Mouse (Mus musculus) gastrocnemius, adult 2 months (tissue): ENCODE measurements around the gene Them7. TPM values are rescaled to one million over a fixed set of nuclear protein-coding genes. Genes with fewer than 3 reads are reported as not detected.
A peak's percentile ranks its signal among the peaks of the same experiment; 100 is the strongest.

Experiments used
- DNase-seq: peaks from one replicate; pipeline ENCODE4 v3.0.0; 2022
- H3K27ac ChIP-seq: fragments of 200-600 bp; 2 replicates; pipeline ENCODE4 v1.8.1; 2022; ENCODE audit warnings: mild to moderate bottlenecking
- H3K4me3 ChIP-seq: fragments of 200-600 bp; 2 replicates; pipeline ENCODE4 v1.8.1; 2022; ENCODE audit warnings: mild to moderate bottlenecking, moderate library complexity
- CTCF ChIP-seq: fragments of 200-600 bp; IDR thresholded peaks from 2 replicates; pipeline ENCODE4 v1.8.1; 2022; ENCODE audit warnings: antibody characterized with exemption, mild to moderate bottlenecking, moderate library complexity
- intact Hi-C: fragments of 180-260 bp; cut with DNase I; formaldehyde crosslinking; loops from one replicate; pipeline ENCODE4 v1.15.1; 2025
- long read RNA-seq, 2 experiments: library from polyadenylated mRNA; stranded (forward); transcript quantifications; one replicate each; pipeline ENCODE4 v2.0.0; 2021
- total RNA-seq, 2 experiments: library from RNA; stranded (reverse); gene quantifications; 2 replicates each; pipeline ENCODE4 v1.2.3; 2021

Gene Them7
- total RNA-seq = under 1 TPM in 1 of 2 experiments, not detected in 1; 0.22 TPM
- long read RNA-seq, experiment 1 = 0 reads
- long read RNA-seq, experiment 2 = 0 reads

DNA sequence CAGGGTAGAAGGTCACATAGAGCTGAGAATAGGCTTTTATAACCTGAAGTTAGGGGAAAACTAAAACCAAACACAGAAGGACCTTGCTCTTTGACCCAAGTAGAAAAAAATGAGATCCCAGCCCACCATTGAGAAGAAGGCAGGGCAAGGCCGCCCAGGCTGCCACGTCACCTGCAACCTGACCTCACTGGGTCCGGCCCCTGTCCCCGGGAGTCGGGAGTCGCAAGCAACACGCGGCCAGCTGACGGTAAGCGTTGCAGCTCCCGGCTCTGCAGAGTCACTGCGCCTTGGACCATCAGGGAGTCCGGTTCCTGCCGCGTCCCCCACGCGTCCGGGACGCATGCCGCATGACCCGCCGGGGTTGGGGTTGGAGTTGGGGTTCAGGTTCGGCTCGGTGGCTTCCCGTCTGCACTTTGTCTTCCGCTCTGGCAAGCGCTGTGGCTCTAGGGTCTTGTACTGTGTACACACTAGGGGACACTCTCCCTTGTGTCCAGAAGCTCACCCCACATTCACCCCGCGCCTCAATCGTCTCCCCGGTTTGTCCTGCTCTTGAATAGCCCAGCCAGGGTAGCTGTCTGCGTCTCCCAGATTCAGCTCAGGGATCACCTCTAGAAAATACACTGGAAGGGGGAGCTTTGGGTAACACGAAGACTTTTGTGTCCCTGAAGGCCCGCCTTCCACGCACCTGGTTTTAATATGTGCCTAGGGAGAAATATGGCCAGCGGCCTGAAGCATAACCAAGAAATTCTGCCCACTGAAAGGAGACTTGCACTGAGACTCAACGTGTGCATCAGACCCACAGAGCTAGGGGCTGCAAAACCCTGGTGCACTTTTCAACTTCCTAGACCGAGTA lies at the start of gene Them7:
Gene Them7 (plus strand): TSS at position 187 of the 853 bp plus-strand sequence.
- intact Hi-C loops = no loop called here
- peak; percentile 23 for DNase-seq
- Histone ChIP-seq H3K4me3 (peak within 1 kb of the TSS; percentile 58), H3K27ac (no peak within 1 kb of the TSS)
- TF ChIP-seq CTCF = no peak

DNA sequence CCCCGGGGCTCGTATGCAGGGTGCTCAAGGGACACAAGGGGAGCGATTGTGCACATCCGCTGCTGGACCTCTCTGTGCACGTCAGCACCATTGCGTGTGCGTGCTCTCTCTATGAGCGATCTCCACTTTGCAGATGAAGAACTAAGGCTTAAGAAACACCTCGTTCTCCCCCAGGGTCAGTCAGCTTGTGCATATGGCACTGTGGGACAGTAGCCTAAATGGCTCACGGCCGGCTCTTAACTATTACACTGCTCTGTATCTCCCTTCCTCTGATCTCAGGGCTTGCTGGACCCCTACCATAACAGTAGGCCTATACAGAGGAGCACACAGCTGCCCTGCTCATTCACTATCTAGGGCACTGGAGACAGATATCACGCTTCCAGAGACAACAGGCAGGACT lies 45.2 kb upstream of the Them7 start:
- no peak for TF ChIP-seq CTCF
- intact Hi-C loops = no loop called here
- no peak for DNase-seq
- H3K27ac ChIP-seq = no peak overlapping the region
- no peak overlapping the region for H3K4me3 ChIP-seq

DNA sequence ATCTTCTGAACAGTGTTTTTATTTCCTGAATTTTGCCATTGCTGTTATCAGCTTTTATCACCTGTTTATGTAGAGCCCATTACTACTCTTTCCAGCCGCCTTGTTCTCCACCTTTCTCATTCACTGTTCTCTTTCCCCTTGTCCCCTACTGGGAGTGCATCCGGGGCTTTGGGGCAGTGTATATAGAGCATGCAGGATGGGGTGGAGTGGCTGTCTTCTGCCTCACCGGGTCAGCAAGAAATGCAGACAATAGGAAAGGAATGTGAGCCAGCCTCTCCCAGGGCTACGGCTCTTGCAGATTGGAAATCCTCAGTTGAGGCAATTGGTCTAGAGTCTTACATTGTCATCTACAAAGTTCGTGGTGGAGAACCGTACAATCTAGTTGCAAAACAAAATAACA lies 41.6 kb upstream of the Them7 start:
- Histone ChIP-seq H3K27ac (no peak overlapping the region), H3K4me3 (no peak overlapping the region)
- TF ChIP-seq CTCF = no peak
- DNase-seq = no peak
- intact Hi-C loops = no loop called here

DNA sequence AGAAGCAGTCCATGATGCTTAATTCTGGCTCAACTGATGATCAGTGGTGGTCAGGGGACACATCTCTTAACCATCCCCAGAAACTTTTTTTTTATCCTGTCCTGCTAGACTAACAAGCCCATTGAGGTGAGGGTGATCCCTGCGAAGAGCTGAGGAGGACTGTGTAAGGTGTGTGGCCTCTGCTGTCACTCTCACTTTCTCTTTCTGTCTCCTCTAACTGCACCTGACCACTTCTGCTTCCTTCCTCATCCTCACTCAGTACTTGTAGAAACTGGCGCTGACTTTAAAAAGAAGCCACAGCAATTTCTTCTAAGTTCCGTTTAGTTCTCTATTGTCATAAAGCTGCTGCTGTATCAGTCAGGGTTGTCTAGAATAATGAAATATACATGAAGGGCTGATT lies 39.0 kb upstream of the Them7 start:
- H3K27ac ChIP-seq = no peak overlapping the region
- intact Hi-C loops = no loop called here

DNA sequence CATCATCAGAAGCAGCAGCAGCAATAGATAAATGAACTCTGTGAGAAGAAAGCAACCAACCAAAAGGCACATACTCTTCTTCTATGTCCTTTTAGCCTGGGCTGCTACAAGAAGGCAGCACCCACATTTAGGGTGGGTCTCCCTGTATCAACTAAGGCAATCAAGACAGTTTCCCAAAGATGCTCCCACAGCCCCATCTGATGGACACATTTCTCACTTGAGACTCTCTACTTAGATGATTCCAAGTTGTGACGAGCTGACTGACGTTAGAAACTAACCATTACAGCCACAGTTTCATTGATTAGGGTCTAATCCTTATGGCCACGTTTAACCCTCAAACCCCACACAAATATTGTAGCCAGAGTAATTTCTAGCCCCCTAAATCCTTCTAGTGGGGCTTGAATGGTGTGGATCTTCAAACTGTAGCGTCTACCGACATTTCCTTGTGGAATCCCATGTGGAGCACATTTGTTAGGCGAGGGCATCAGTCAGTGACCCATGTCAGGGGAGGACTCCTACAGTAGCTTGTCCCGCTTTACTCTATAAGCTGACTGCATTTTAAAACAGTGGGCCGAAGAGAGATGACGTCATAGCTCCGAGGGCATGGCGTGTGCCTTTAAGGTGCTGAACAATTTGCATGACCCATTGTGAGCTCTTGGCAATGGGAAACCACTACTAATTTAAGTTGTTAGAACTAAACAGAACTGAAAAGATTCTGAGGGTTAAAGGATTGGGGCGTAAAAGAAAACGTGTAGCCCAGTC lies 38.2 kb upstream of the Them7 start:
- no peak for TF ChIP-seq CTCF
- intact Hi-C loops = no loop called here
- H3K4me3 ChIP-seq = no peak overlapping the region
- H3K27ac ChIP-seq = no peak overlapping the region
- DNase-seq = no peak

More for the DNA sequence above, 39.0 kb upstream of the Them7 start:
- no peak for DNase-seq
- no peak for TF ChIP-seq CTCF
- no peak overlapping the region for H3K4me3 ChIP-seq

DNA sequence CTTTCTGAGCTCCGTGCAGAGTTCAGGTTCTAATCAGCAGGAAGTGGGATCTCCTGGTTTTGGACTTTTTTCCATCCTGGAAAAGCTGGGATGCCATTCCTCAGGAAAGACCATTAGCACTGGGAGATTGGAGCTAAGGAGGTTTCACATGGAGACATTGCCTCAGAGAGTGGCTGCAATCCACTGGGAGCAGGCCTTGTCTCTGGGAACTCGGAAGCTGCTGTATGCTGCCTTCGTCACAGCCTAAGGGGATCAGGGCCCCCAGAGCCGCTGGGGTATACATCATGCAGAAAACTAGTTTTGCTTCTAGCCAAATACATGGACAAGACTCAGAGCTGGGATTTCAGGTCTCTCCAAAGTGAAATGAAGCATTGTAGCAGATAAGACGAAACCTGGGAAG lies 37.5 kb upstream of the Them7 start:
- Histone ChIP-seq H3K4me3 (no peak overlapping the region), H3K27ac (no peak overlapping the region)
- intact Hi-C loops = no loop called here
- no peak for TF ChIP-seq CTCF
- no peak for DNase-seq

DNA sequence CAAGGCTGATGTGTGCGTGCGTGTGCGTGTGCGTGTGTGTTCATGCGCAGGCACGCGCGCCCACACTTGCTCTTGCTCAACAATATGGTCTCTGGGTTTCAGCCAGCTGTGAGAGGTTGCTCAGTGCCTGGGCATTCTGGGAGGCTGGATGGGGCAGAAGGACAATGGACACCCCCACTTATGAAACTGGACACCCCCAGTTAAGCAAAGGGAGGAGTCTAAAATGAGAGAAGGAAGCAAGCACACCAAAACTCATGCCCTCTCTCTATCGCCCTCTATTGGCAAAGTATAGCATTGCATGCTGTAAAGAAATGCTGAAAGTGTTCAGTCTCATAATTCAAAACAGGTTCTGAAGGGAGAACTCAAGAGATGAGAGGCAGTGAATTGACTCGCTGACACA lies 35.9 kb upstream of the Them7 start:
- Histone ChIP-seq H3K27ac (no peak overlapping the region), H3K4me3 (no peak overlapping the region)
- intact Hi-C loops = no loop called here
- peak; percentile 55 for TF ChIP-seq CTCF
- DNase-seq = no peak

DNA sequence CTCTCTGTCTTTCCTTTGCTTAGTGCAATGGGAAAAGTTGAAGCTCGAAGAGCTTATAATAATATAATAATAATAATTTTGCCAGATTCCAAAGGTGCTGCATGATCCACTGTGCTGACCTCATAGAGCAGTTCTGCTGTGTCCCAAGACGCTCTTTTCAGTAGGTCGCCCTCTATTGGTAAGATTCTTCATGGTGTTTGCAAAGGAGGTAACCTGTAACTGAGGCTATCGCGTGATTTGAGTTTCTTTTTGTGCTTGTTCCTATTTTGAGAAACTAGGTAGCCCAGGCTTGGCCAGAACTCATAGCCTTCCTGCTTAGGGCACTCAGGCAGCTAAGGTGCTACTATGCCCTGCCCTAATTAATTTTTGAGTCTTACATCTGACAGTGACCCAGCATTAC lies 34.8 kb upstream of the Them7 start:
- H3K27ac ChIP-seq = no peak overlapping the region
- no peak for DNase-seq
- peak; percentile 39 for TF ChIP-seq CTCF
- intact Hi-C loops = no loop called here
- H3K4me3 ChIP-seq = no peak overlapping the region

DNA sequence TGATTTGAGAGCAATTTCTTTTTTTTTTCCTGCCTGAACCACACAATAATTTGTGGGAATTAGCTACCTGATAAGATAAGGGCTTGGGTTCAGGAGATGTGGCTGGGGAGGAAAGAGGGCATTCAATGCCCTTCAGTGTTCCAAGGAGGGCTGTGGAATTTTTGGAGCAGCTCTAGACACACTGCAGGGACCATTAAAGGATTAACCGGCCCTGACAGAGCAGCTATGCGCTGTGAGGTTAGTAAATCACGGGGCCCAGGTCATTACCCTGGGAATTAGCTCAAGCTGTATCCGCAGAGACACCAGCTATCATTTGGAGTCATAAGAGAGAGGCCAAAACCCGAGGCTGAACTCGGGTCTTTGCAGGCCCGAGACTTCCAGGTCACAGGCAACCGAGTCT lies 24.0 kb upstream of the Them7 start:
- no peak for DNase-seq
- H3K27ac ChIP-seq = no peak overlapping the region
- intact Hi-C loops = no loop called here
- no peak for TF ChIP-seq CTCF
- no peak overlapping the region for H3K4me3 ChIP-seq

DNA sequence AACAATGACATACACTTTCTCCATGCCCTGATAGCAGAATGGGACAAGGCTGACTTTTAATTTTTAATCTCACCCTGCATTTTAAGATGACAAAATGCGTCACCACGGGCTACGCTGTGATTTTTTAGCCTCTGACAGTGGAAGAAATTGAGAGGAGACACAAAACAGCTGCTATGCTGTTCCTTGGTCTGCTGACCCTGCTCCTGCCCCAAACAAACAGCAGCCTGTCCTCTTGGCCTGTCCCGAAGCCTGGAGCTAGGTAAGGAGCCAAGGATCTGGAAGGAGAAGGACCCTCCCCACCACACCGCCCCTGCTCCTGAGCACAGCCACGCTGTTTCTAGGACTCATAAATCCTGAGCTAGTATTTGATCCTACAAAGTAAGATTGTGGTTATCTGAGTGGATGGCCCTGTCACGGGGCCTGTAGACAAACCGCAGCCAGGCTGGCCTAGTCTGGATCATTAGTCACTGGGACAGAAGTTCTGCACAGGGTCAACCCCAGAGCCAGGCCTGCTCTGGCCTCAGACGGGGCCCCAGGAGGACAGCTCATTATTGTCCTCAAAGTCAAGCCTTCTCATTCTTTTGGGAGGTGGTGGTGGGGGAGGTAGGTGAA lies 17.5 kb upstream of the Them7 start:
- H3K4me3 ChIP-seq = no peak overlapping the region
- no peak for DNase-seq
- no peak for TF ChIP-seq CTCF
- intact Hi-C loops = no loop called here
- no peak overlapping the region for H3K27ac ChIP-seq

DNA sequence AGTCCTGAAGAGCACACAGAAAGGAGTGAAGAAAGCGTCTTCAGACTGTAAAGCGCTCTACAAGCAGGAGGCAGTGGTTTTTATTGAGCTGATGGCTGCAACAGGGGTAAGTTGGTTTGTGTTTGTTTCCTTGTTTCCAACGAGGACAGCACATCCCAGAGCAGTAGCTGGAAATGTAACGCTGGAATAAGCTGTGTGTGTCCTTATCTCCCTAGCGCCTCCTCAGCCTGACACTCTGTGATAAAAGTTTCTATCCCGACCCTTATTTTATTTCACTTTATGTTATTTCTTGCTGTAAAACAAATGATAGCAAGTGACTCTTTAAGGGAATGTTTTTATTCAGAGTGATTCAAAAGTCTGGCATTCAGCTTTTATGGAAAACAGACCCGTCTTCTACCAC lies 11.3 kb upstream of the Them7 start:
- H3K4me3 ChIP-seq = no peak overlapping the region
- TF ChIP-seq CTCF = no peak
- H3K27ac ChIP-seq = no peak overlapping the region
- DNase-seq = no peak
- intact Hi-C loops = no loop called here

DNA sequence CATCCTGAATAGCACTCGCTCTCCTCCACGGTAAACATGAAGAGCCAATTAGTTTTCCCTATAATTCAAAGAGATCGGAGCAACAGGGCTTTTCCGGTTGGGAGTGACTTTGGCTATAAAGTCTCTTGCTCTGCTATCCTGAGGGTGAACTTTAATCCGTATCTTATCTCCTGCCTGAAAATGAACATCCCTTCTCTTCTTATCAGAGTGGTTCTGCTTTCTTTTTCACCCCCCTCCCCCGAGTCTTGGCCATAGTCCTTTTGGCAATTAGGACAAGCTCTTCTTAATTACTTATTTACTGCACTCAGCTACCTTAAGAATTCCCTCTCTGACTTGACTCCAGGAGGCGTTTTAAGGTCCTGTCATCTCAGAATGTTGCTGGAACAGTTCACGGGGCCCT lies 8.2 kb upstream of the Them7 start:
- intact Hi-C loops = no loop called here
- DNase-seq = no peak
- no peak overlapping the region for H3K27ac ChIP-seq
- no peak for TF ChIP-seq CTCF
- no peak overlapping the region for H3K4me3 ChIP-seq

DNA sequence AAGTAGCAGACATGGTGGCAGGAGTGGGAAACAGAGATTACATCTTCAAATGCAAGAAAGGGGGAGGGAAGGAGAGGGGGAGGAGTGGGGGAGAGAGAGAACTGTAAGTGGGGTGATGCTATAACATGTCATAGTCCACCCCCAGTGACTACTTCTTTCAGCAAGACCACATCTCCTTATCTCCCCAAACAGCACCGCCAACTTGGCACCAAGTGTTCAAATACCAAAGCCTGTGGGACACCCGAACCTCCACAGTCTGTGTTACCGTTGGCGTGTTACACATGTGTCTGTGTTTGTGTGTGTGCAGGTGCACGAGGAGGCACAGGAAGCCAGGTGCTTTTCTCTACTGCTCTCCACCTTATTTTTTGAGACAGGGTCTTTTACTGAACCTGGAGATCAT lies 4.9 kb upstream of the Them7 start:
- H3K27ac ChIP-seq = no peak overlapping the region
- intact Hi-C loops = no loop called here
- H3K4me3 ChIP-seq = no peak overlapping the region
- DNase-seq = no peak
- TF ChIP-seq CTCF = no peak
